Mouse (Mus musculus) MEL (cell line): ENCODE measurements at regions not wholly inside any gene's neighbourhood (a gene's known extent, or its start where the extent isn't known, plus 50 kb on each side); places are given as distances from the start of the nearest gene placed in this dataset.

Source experiments
- CHD2 ChIP-seq: IDR thresholded peaks from 2 replicates; pipeline ENCODE4 v1.6.1; 2011; ENCODE audit warnings: low read length, improper control_type of control experiment
- CTCF ChIP-seq, 3 experiments: IDR thresholded peaks in 2 of 3; conservative IDR thresholded peaks in 1 of 3; 2 replicates each; pipeline ENCODE4 v1.5.1; 2011 to 2012; ENCODE audit warnings: low read length in 3 of 3, low read depth in 2 of 3, mild to moderate bottlenecking in 2 of 3, improper control_type of control experiment in 1 of 3, inconsistent platforms in 1 of 3, mixed read lengths in 1 of 3, moderate library complexity in 1 of 3; ENCODE audit not compliant: control insufficient read depth in 1 of 3, insufficient read depth in 1 of 3, poor library complexity in 1 of 3, severe bottlenecking in 1 of 3
- EP300 ChIP-seq, 2 experiments: IDR thresholded peaks; 2 replicates each; pipeline ENCODE4 v1.6.1; 2011; ENCODE audit warnings: improper control_type of control experiment in 2 of 2, low read length in 2 of 2, low read depth in 1 of 2, mild to moderate bottlenecking in 1 of 2
- GATA1 ChIP-seq: IDR thresholded peaks from 2 replicates; pipeline ENCODE4 v1.6.1; 2011; ENCODE audit warnings: low read depth, low read length, improper control_type of control experiment
- HCFC1 ChIP-seq: IDR thresholded peaks from 2 replicates; pipeline ENCODE4 v1.6.1; 2012; ENCODE audit warnings: low read depth, mild to moderate bottlenecking, inconsistent platforms, low read length, improper control_type of control experiment, moderate library complexity
- JUND ChIP-seq: IDR thresholded peaks from 2 replicates; pipeline ENCODE4 v1.6.1; 2011; ENCODE audit warnings: low read depth, mild to moderate bottlenecking, improper control_type of control experiment, low read length
- TAL1 ChIP-seq: IDR thresholded peaks from 2 replicates; pipeline ENCODE4 v1.6.1; 2012; ENCODE audit warnings: mild to moderate bottlenecking, inconsistent platforms, low read length, moderate library complexity, mixed read lengths

- TF ChIP-seq GATA1 (no peak), TAL1 (no peak), CHD2 (no peak), CTCF (IDR thresholded peaks at IDR 0.05 in 2 of 3, conservative IDR thresholded peaks at IDR 0.05 in 1 of 3; ENCODE audit: control insufficient read depth in 1 of 3, insufficient read depth in 1 of 3, low read depth in 2 of 3, low read length in 3 of 3, poor library complexity in 1 of 3, severe bottlenecking in 1 of 3) (no peak), JUND (no peak), HCFC1 (no peak), EP300 (IDR thresholded peaks at IDR 0.05; ENCODE audit: low read depth in 1 of 2, low read length in 2 of 2) (no peak)
These were observed 607.4 kb downstream of the Pdcd6ip start for GRCm38 (mm10) chr9:113100641-113101040.
